Mouse (Mus musculus) frontal cortex, postnatal 10 days (tissue): Measurements from ENCODE around the gene Gripap1.

Source experiments
- DNase-seq, 2 experiments: peaks; one replicate each; pipeline ENCODE4 v3.0.0; 2022; ENCODE audit warnings: low spot score in 2 of 2, mixed read lengths in 1 of 2

Gripap1 gene

GRCm38 (mm10) chrX:7867141-7867540, 77.6 kb downstream of the Gripap1 start:
- DNase-seq = no peak

- no peak for DNase-seq
These were observed 78.9 kb downstream of the Gripap1 start for GRCm38 (mm10) chrX:7868506-7868905.

GRCm38 (mm10) chrX:7869826-7870225, 80.3 kb downstream of the Gripap1 start:
- no peak for DNase-seq
